Mouse (Mus musculus) brain, adult 2 months (tissue): ENCODE results near the gene Rufy3.

Experiments used
- DNase-seq: peaks from one replicate; pipeline ENCODE4 v3.0.0; 2011; ENCODE audit warnings: low read depth, low spot score

Rufy3 gene

GRCm38 (mm10) chr5:88629125-88629524 is 64.3 kb downstream of the Rufy3 start:
- DNase-seq = no peak

- no peak for DNase-seq
Observed at GRCm38 (mm10) chr5:88629987-88630386, 65.1 kb downstream of the Rufy3 start.

- DNase-seq = peak; percentile 38
Observed at GRCm38 (mm10) chr5:88630883-88631282, 66.0 kb downstream of the Rufy3 start.

GRCm38 (mm10) chr5:88631545-88631944 is 66.7 kb downstream of the Rufy3 start:
- no peak for DNase-seq

GRCm38 (mm10) chr5:88632463-88632862 is 67.6 kb downstream of the Rufy3 start:
- no peak for DNase-seq

GRCm38 (mm10) chr5:88634076-88634475 is 69.2 kb downstream of the Rufy3 start:
- no peak for DNase-seq

- DNase-seq = no peak
Observed at GRCm38 (mm10) chr5:88642786-88643185, 77.9 kb downstream of the Rufy3 start.

- no peak for DNase-seq
Observed at GRCm38 (mm10) chr5:88643491-88643890, 78.7 kb downstream of the Rufy3 start.

- no peak for DNase-seq
Observed at GRCm38 (mm10) chr5:88644901-88645300, 80.1 kb downstream of the Rufy3 start.

- DNase-seq = no peak
Observed at GRCm38 (mm10) chr5:88645405-88645804, 80.6 kb downstream of the Rufy3 start.

GRCm38 (mm10) chr5:88649250-88650173 is 84.7 kb downstream of the Rufy3 start:
- DNase-seq = peak; percentile 33

- no peak for DNase-seq
Observed at GRCm38 (mm10) chr5:88652589-88652988, 87.7 kb downstream of the Rufy3 start.

GRCm38 (mm10) chr5:88657868-88658267 is 93.0 kb downstream of the Rufy3 start:
- DNase-seq = no peak

- DNase-seq = no peak
Observed at GRCm38 (mm10) chr5:88663151-88663550, 98.3 kb downstream of the Rufy3 start.

GRCm38 (mm10) chr5:88663875-88664274 is 99.0 kb downstream of the Rufy3 start:
- DNase-seq = no peak

- DNase-seq = peak; percentile 41
Observed at GRCm38 (mm10) chr5:88674703-88675442, 110.0 kb downstream of the Rufy3 start.

- peak; percentile 95 for DNase-seq
Observed at GRCm38 (mm10) chr5:88675443-88676387, 110.9 kb downstream of the Rufy3 start, which contains the start of gene Grsf1. Gene Grsf1, minus strand, starts transcription at chr5:88676171.

- no peak for DNase-seq
Observed at GRCm38 (mm10) chr5:88678929-88679328, 114.1 kb downstream of the Rufy3 start.

GRCm38 (mm10) chr5:88679341-88679740 is 114.5 kb downstream of the Rufy3 start:
- DNase-seq = no peak

- no peak for DNase-seq
Observed at GRCm38 (mm10) chr5:88680567-88680966, 115.7 kb downstream of the Rufy3 start.

- no peak for DNase-seq
Observed at GRCm38 (mm10) chr5:88683706-88684105, 118.9 kb downstream of the Rufy3 start.
